Mouse (Mus musculus): ENCODE data around the gene Dad1. TPM values are rescaled to one million over a fixed set of nuclear protein-coding genes. Genes with fewer than 3 reads are reported as not detected.

Gene Dad1
- total RNA-seq (2021), result 10 to 100 TPM; 68.3 to 77.9 TPM
- long read RNA-seq, experiment 1, transcript Dad1-201 (3 exons, 878 nt), result major isoform, 87 of 89 reads
- long read RNA-seq, experiment 1, partial matches to known transcripts, result 2 of 89 reads
- long read RNA-seq, experiment 1, other reads (novel, unspliced or antisense), result 0 of 89 reads
- long read RNA-seq, experiment 2, transcript Dad1-201 (3 exons, 878 nt), result major isoform, 111 of 114 reads
- long read RNA-seq, experiment 2, partial matches to known transcripts, result 2 of 114 reads
- long read RNA-seq, experiment 2, other reads (novel, unspliced or antisense), result 1 of 114 reads

DNA sequence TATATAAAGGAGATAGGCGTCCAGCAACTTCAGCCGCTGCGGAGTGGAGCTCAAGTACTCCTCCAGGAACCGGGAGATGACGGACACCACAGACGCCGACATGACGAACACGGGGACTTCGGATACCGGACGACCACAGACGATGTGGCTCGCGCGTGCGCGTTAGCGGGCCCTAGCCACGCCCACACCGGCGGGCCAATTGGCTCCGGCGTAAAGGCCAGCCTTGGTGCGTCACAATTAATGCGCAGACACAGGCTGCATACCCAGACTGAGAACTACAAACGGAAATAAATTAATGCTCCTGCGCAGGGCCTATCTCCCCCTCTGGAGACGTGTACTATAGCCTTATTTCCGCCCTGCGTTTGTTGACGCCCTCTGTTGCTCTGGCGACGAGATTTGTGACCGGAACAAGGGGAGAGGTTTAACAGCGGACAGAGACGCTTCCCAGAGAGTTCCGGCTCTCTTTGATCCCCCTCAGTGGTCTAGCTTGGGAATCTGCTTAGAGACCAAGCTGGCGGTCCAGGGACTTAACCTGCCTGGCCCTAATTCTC lies at the start of gene Dad1, which contains the start of gene Abhd4:
Gene Dad1, minus strand, starts transcription at position 364 of the 551 bp plus-strand sequence.
Gene Abhd4, plus strand, starts transcription at position 448 of the 551 bp plus-strand sequence.
- TF ChIP-seq CTCF (IDR thresholded peaks at IDR 0.05), result no peak
- Histone ChIP-seq H3K4me3 (peak within 1 kb of the TSS; percentile 83), H3K27ac (peak within 1 kb of the TSS; percentile 96)
- intact Hi-C loops (cut with DNase I), result loop anchor here (2.0 to 10.0 kb wide), 4 partner anchors 158 to 841 kb away; partner anchors contain the start of genes Mrpl52, Prmt5, Thtpa and Zfhx2
- peak; percentile 99 for DNase-seq

DNA sequence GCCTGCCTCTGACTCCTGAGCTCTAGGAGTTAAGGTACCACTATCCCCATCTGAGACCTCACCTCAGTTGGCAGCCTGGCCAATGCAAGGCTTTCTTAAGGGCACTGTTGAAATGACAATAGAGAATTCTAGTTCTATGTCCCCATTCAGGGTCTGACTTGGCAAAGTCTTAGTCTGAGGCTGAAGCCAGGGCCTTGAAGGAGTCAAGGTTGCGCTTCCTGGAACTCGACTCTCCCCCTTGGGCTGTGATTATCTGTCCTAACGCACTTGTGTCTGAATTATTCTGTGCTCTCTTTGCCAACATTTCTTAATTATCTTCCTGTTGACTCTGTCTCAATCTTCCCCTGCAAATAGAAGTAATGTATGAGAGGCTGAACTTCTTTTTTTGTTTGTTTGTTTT lies 46.8 kb upstream of the Dad1 start:
- intact Hi-C loops (cut with DNase I), result no loop called here
- no peak for TF ChIP-seq CTCF (IDR thresholded peaks at IDR 0.05)
- Histone ChIP-seq H3K27ac (no peak overlapping the region), H3K4me3 (no peak overlapping the region)
- DNase-seq, result no peak

GRCm38 (mm10) chr14:54300136-54300535 lies 46.2 kb upstream of the Dad1 start:
- TF ChIP-seq CTCF (IDR thresholded peaks at IDR 0.05), result no peak
- Histone ChIP-seq H3K27ac (no peak overlapping the region), H3K4me3 (no peak overlapping the region)
- intact Hi-C loops (cut with DNase I), result no loop called here
- no peak for DNase-seq

DNA sequence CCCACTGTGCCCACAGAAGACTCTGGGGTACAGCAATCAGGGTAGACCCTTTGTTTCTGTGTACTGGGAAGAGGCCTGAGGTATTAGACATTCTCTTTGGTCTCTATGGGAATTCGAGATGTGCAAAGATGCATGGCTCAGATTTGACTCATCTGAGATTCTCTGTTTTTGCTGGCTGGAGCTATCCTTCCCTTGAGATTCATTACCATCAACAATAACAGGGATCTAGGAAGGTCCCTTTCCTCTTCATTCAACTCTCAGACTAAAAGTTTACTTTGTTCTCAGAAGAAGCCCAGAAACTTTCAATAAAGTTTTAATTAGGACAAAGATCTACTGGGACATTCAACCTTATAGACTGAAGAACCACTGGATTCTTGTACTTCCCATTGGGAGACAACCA lies 30.9 kb upstream of the Dad1 start, which contains the start of gene Olfr49:
Gene Olfr49, minus strand, starts transcription at position 101 of the 400 bp plus-strand sequence.
- intact Hi-C loops (cut with DNase I), result no loop called here
- TF ChIP-seq CTCF (IDR thresholded peaks at IDR 0.05), result no peak

DNA sequence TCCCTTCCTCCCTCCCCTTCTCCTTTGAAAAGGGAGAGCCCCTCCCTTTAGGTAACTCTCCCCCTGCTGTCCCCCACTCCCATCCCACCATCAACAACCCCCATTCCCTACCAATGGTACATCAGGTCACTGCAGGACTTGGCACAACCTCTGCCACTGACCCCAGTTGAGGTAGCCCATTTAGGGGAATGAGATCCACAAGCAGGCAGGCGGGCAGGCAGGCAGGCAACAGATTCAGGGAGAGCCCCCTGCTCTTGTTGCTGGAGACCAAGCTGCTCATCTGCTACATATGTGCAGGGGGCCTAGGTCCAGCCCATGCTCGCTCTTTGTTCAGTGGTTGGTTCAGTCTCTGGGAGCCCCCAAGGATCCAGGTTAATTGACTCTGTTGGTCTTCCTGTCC lies 22.5 kb upstream of the Dad1 start:
- Histone ChIP-seq H3K27ac (no peak overlapping the region), H3K4me3 (no peak overlapping the region)
- no peak for DNase-seq
- intact Hi-C loops (cut with DNase I), result no loop called here
- TF ChIP-seq CTCF (IDR thresholded peaks at IDR 0.05), result no peak

More for the DNA sequence above, 30.9 kb upstream of the Dad1 start, which contains the start of gene Olfr49:
- Histone ChIP-seq H3K27ac (no peak within 1 kb of the TSS), H3K4me3 (no peak within 1 kb of the TSS)
- no peak for DNase-seq

GRCm38 (mm10) chr14:54272696-54273095 lies 18.8 kb upstream of the Dad1 start:
- no peak overlapping the region for H3K27ac ChIP-seq
- intact Hi-C loops (cut with DNase I), result no loop called here
- no peak for TF ChIP-seq CTCF (IDR thresholded peaks at IDR 0.05)

GRCm38 (mm10) chr14:54271976-54272606 lies 18.2 kb upstream of the Dad1 start:
- H3K27ac ChIP-seq, result no peak overlapping the region
- intact Hi-C loops (cut with DNase I), result no loop called here

More at GRCm38 (mm10) chr14:54272696-54273095, 18.8 kb upstream of the Dad1 start:
- no peak for DNase-seq
- H3K4me3 ChIP-seq, result no peak overlapping the region

DNA sequence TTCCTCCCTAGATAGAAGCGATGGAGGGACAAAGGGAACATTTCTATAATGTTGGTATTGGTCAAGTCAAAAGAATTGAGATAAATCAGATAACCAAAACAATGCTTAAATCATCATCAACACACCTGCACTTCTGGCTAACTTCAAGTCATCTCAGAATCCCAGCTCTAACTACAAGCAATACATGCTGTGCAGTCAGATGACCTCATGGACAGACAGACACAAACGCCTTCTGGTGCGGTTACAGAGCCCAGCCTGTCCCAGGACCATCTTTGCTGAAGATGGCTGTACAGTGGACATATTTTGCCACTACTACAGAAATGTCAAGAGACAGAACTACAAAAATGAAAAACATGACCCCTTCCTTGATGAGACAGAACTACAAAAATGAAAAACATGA lies 16.5 kb upstream of the Dad1 start:
- no peak for TF ChIP-seq CTCF (IDR thresholded peaks at IDR 0.05)
- Histone ChIP-seq H3K27ac (no peak overlapping the region), H3K4me3 (no peak overlapping the region)
- intact Hi-C loops (cut with DNase I), result no loop called here
- no peak for DNase-seq

More at GRCm38 (mm10) chr14:54271976-54272606, 18.2 kb upstream of the Dad1 start:
- no peak overlapping the region for H3K4me3 ChIP-seq
- TF ChIP-seq CTCF (IDR thresholded peaks at IDR 0.05), result no peak
- DNase-seq, result no peak

DNA sequence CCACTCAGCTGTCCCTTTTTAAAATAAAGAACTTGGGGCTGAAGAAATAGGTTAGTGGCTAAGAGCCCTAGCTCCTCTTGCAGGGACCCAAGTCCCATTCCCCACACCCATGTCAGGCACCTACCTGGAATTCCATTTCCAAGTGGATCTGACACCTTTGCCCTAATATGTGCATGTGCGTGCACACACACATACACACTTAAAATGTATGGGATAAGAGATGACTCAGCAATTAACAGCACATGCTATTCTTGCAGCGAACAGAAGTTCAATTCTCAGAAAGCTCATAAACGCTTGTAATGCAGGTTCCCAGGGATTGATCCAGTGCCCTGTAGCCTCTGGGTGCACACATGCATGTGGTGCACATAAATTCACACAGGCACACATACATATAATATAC lies 15.7 kb upstream of the Dad1 start:
- Histone ChIP-seq H3K4me3 (no peak overlapping the region), H3K27ac (no peak overlapping the region)
- no peak for TF ChIP-seq CTCF (IDR thresholded peaks at IDR 0.05)
- no peak for DNase-seq
- intact Hi-C loops (cut with DNase I), result no loop called here

GRCm38 (mm10) chr14:54267966-54268365 lies 14.1 kb upstream of the Dad1 start:
- no peak overlapping the region for H3K27ac ChIP-seq
- no peak for DNase-seq
- no peak for TF ChIP-seq CTCF (IDR thresholded peaks at IDR 0.05)
- intact Hi-C loops (cut with DNase I), result no loop called here
- H3K4me3 ChIP-seq, result no peak overlapping the region

DNA sequence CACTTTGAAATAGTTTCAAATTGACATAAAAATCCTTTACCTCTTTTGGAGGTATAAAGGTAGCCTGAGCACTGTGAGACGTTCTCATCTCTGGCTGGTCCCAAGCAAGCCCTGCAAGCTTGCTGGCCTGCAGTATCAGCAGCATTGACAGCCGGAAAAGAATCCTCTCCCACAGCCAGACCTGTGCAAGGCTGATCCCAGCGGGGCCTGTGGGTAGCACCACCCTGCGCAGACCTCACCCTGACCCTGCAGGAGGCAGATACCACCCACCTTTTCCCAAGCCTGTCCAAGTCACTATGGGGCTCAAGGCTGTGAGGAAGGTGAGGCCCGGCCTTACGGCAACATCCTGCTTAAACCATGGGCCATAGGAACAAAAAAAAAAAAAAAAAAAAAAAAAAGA lies 12.0 kb upstream of the Dad1 start:
- no peak for DNase-seq
- H3K27ac ChIP-seq, result no peak overlapping the region
- no peak overlapping the region for H3K4me3 ChIP-seq
- intact Hi-C loops (cut with DNase I), result no loop called here
- TF ChIP-seq CTCF (IDR thresholded peaks at IDR 0.05), result no peak

GRCm38 (mm10) chr14:54265093-54265492 lies 11.2 kb upstream of the Dad1 start:
- no peak for DNase-seq
- Histone ChIP-seq H3K27ac (no peak overlapping the region), H3K4me3 (no peak overlapping the region)
- intact Hi-C loops (cut with DNase I), result no loop called here
- no peak for TF ChIP-seq CTCF (IDR thresholded peaks at IDR 0.05)

GRCm38 (mm10) chr14:54264231-54264630 lies 10.3 kb upstream of the Dad1 start:
- no peak overlapping the region for H3K4me3 ChIP-seq
- H3K27ac ChIP-seq, result no peak overlapping the region
- intact Hi-C loops (cut with DNase I), result no loop called here
- no peak for DNase-seq
- TF ChIP-seq CTCF (IDR thresholded peaks at IDR 0.05), result no peak

Data from gastrocnemius, adult 2 months (tissue).